8 mouse cellular contexts compared by ENCODE assay signal in the genomic region with DNA sequence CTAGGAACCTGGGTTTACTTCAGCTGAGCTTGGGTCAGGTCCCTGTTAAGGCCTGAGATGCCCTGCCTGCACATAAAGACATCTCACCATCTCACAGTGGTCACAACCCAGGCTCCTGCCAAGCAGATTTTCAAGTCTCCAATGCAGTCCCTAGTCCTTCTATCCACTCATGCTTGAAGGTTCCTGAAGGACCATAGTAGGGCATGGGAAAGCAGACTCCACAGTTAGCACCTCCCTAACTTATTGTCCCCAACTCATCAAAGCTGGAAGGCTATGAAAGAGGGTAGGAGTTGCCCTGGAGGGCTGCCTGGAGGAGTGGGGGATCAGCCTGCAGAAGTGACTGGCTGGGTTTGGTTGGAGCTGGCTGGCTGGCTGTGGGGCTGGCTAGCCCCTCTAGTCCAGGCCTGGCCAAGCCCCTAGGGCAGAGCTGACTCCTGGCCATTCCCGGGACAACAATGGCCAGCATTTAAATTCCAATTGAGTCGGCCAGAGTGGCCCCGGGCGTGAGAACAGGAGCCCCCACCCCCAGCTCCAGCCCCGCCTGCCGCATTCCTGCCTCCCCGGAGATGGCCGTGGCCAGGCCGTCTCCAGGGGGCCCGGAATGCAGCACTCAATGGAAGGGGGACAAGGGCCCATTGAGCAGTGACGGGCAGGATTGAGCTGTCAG. TPM values are rescaled to one million over a fixed set of nuclear protein-coding genes. Genes with fewer than 3 reads are reported as not detected.
DNase-seq lines count a peak whose midpoint lies in the region; ATAC-seq and TF ChIP-seq lines count a peak whose summit lies in the region.

No protein-coding gene starts in this region.

- H3K27ac ChIP-seq in heart, embryonic 14.5 days (replicated peaks in 1 of 2; ENCODE audit: control insufficient read depth in 1 of 2, insufficient read depth in 1 of 2, low read depth in 2 of 2, low read length in 2 of 2) = peak overlapping the region in 1 of 2 experiments; percentile 26; a peak in 1 of 4 replicates
- no peak overlapping the region for H3K27ac ChIP-seq in heart, adult 2 months
- H3K27ac ChIP-seq in limb, embryonic 14.5 days (replicated peaks; ENCODE audit: low read depth, low read length) = no peak overlapping the region

- intact Hi-C loops in heart, adult 2 months (cut with DNase I) = no loop called here

- no peaks in the 10 kb centered on the region for H3K79me2 ChIP-seq in heart, adult 2 months (replicated peaks; ENCODE audit: control insufficient read depth, insufficient read depth, low read length)

- no peak for ATAC-seq in heart, embryonic 14.5 days (ENCODE audit: insufficient number of reproducible peaks, insufficient read depth, low FRiP score, low read depth)
- no peak for ATAC-seq in limb, embryonic 14.5 days (ENCODE audit: low FRiP score, low read depth)

- H3K27me3 ChIP-seq in heart, embryonic 14.5 days (ENCODE audit: control insufficient read depth, insufficient read depth, low read length) = no peaks in the 10 kb centered on the region
- no peaks in the 10 kb centered on the region for H3K27me3 ChIP-seq in heart, adult 2 months (ENCODE audit: control insufficient read depth, insufficient read depth, low read length)
- H3K27me3 ChIP-seq in limb, embryonic 14.5 days (ENCODE audit: control insufficient read depth, insufficient read depth, low read length) = no peaks in the 10 kb centered on the region

- H3K9ac ChIP-seq in heart, embryonic 14.5 days (ENCODE audit: low read length) = no peak overlapping the region
- no peak overlapping the region for H3K9ac ChIP-seq in heart, adult 2 months (ENCODE audit: low read depth, low read length)
- H3K9ac ChIP-seq in limb, embryonic 14.5 days (ENCODE audit: low read depth, low read length, severe bottlenecking) = 0 out of 2 replicates have a peak overlapping the region, but pooled peaks have one; percentile 4

- WGBS in heart, embryonic 14.5 days = 7% methylated on average over 11 of the region's 11 CpGs
- 25% methylated on average over 11 of the region's 11 CpGs for WGBS in heart, adult 2 months
- 9% methylated on average over 8 of the region's 11 CpGs for WGBS in limb, embryonic 14.5 days

- H3K4me2 ChIP-seq in heart, embryonic 14.5 days (ENCODE audit: low read length) = peak overlapping the region; percentile 26
- H3K4me2 ChIP-seq in limb, embryonic 14.5 days (replicated peaks; ENCODE audit: low read depth, low read length, severe bottlenecking) = no peak overlapping the region

- H3K4me1 ChIP-seq in heart, embryonic 14.5 days (ENCODE audit: control insufficient read depth in 2 of 2, insufficient read depth in 2 of 2, low read length in 2 of 2) = peaks cover 27 to 32% of the 10 kb centered on the region in 2 experiments
- no peaks in the 10 kb centered on the region for H3K4me1 ChIP-seq in heart, adult 2 months (ENCODE audit: control insufficient read depth, insufficient read depth, low read length)
- H3K4me1 ChIP-seq in limb, embryonic 14.5 days (ENCODE audit: control insufficient read depth, insufficient read depth, low read length) = peaks cover 16% of the 10 kb centered on the region

- H3K4me3 ChIP-seq in heart, embryonic 14.5 days (ENCODE audit: control insufficient read depth in 1 of 2, insufficient read depth in 1 of 2, low read depth in 1 of 2, low read length in 2 of 2) = no peak overlapping the region
- no peak overlapping the region for H3K4me3 ChIP-seq in heart, adult 2 months
- H3K4me3 ChIP-seq in limb, embryonic 14.5 days (replicated peaks; ENCODE audit: low read length) = no peak overlapping the region

- H3K36me3 ChIP-seq in heart, embryonic 14.5 days (ENCODE audit: control insufficient read depth, insufficient read depth, low read length) = no peaks in the 10 kb centered on the region
- no peaks in the 10 kb centered on the region for H3K36me3 ChIP-seq in heart, adult 2 months (ENCODE audit: control insufficient read depth, insufficient read depth, low read length)
- no peaks in the 10 kb centered on the region for H3K36me3 ChIP-seq in limb, embryonic 14.5 days (ENCODE audit: control insufficient read depth, insufficient read depth, low read length)

- DNase-seq in heart, adult 2 months = no peak
- peak; percentile 92 for DNase-seq in brain, embryonic 14.5 days (ENCODE audit: low read depth)
- DNase-seq in frontal cortex, adult 2 months (ENCODE audit: extremely low spot score in 1 of 2, low spot score in 1 of 2) = peak; percentile 46 to 48
- no peak for DNase-seq in limb, embryonic 14.5 days (ENCODE audit: low spot score)
- peak; percentile 48 for DNase-seq in yolk sac, embryonic 10.5 days (ENCODE audit: low spot score)
- DNase-seq in gastrocnemius, adult 8-10 months (ENCODE audit: low spot score in 2 of 2) = no peak
- no peak for DNase-seq in kidney, adult 18-20 months

- H3K9me3 ChIP-seq in heart, embryonic 14.5 days (ENCODE audit: control insufficient read depth, low read length) = no peaks in the 10 kb centered on the region
- H3K9me3 ChIP-seq in limb, embryonic 14.5 days (ENCODE audit: control insufficient read depth, low read length) = no peaks in the 10 kb centered on the region

- no peak for TF ChIP-seq EP300 in heart, adult 2 months (IDR thresholded peaks at IDR 0.05; ENCODE audit: insufficient read depth, low read depth, low read length)

- TF ChIP-seq CTCF in heart, adult 2 months (IDR thresholded peaks at IDR 0.05) = no peak
- TF ChIP-seq CTCF in brain, embryonic 14.5 days (IDR thresholded peaks at IDR 0.05; ENCODE audit: borderline replicate concordance, extremely low read depth, insufficient read depth, insufficient read length) = no peak

- no peak for TF ChIP-seq POLR2A in heart, adult 2 months (IDR thresholded peaks at IDR 0.05; ENCODE audit: insufficient read depth, low read depth, low read length)
- TF ChIP-seq POLR2A in brain, embryonic 14.5 days (IDR thresholded peaks at IDR 0.05; ENCODE audit: borderline replicate concordance, extremely low read depth, insufficient read depth, insufficient read length, poor library complexity, severe bottlenecking) = no peak
- no peak for TF ChIP-seq POLR2A in limb, embryonic 14.5 days (IDR thresholded peaks at IDR 0.05; ENCODE audit: borderline replicate concordance, extremely low read depth, insufficient read depth, insufficient read length)

RNA-seq across cellular contexts. Expression of a gene that starts 16.4 kb away (rescaled TPM):
- polyA plus RNA-seq in heart, embryonic 14.5 days (2014; fragmentation: Nextera tagmentation; extraction: Ambion mirVana) = 2.7 and 3.1 TPM in 2 replicates
- 10 to 100 TPM in 1 of 2 experiments, 1 to 10 TPM in 1; 8.6 to 10.1 TPM for total RNA-seq in heart, adult 2 months (2021)
- polyA plus RNA-seq in heart, adult 2 months (2012; rRNA removed) = 15.1 and 15.4 TPM in 2 replicates
- polyA plus RNA-seq in brain, embryonic 14.5 days (2012; rRNA removed) = 86.0 and 123 TPM in 2 replicates
- 120 and 135 TPM in 2 replicates for polyA plus RNA-seq in frontal cortex, adult 2 months (2012; rRNA removed)
- 143 and 179 TPM in 2 replicates for polyA plus RNA-seq in limb, embryonic 14.5 days (2012; rRNA removed)
- polyA plus RNA-seq in limb, embryonic 14.5 days (2014; fragmentation: Nextera tagmentation; extraction: Ambion mirVana) = 27.5 and 32.9 TPM in 2 replicates
- 1 to 10 TPM; 1.6 to 4.7 (median 1.9) TPM for total RNA-seq in gastrocnemius, adult 8-10 months (2022)

RNA-seq across cellular contexts. Expression of a gene that starts 46.9 kb away (rescaled TPM):
- 35.4 and 38.3 TPM in 2 replicates for polyA plus RNA-seq in heart, embryonic 14.5 days (2014; fragmentation: Nextera tagmentation; extraction: Ambion mirVana)
- 10 to 100 TPM; 19.3 to 21.8 TPM for total RNA-seq in heart, adult 2 months (2021)
- 40.1 and 49.0 TPM in 2 replicates for polyA plus RNA-seq in heart, adult 2 months (2012; rRNA removed)
- polyA plus RNA-seq in brain, embryonic 14.5 days (2012; rRNA removed) = 27.8 and 40.9 TPM in 2 replicates
- 34.8 and 36.3 TPM in 2 replicates for polyA plus RNA-seq in frontal cortex, adult 2 months (2012; rRNA removed)
- polyA plus RNA-seq in limb, embryonic 14.5 days (2012; rRNA removed) = 49.9 and 68.5 TPM in 2 replicates
- polyA plus RNA-seq in limb, embryonic 14.5 days (2014; fragmentation: Nextera tagmentation; extraction: Ambion mirVana) = 44.9 and 49.3 TPM in 2 replicates
- 10 to 100 TPM in 2 of 4 experiments, 1 to 10 TPM in 2; 9.2 to 11.3 (median 10.1) TPM for total RNA-seq in gastrocnemius, adult 8-10 months (2022)

RNA-seq across cellular contexts. Expression of a gene that starts 47.1 kb away (rescaled TPM):
- polyA plus RNA-seq in heart, embryonic 14.5 days (2014; fragmentation: Nextera tagmentation; extraction: Ambion mirVana) = 105 and 117 TPM in 2 replicates
- total RNA-seq in heart, adult 2 months (2021) = 1 to 10 TPM; 1.4 to 3.1 TPM
- 1.8 and 2.6 TPM in 2 replicates for polyA plus RNA-seq in heart, adult 2 months (2012; rRNA removed)
- polyA plus RNA-seq in brain, embryonic 14.5 days (2012; rRNA removed) = 33.1 and 48.6 TPM in 2 replicates
- 8.4 and 9.1 TPM in 2 replicates for polyA plus RNA-seq in frontal cortex, adult 2 months (2012; rRNA removed)
- polyA plus RNA-seq in limb, embryonic 14.5 days (2012; rRNA removed) = 84.3 and 103 TPM in 2 replicates
- 147 and 154 TPM in 2 replicates for polyA plus RNA-seq in limb, embryonic 14.5 days (2014; fragmentation: Nextera tagmentation; extraction: Ambion mirVana)
- 1 to 10 TPM in 3 of 4 experiments, under 1 TPM in 1; 0.88 to 1.8 (median 1.2) TPM for total RNA-seq in gastrocnemius, adult 8-10 months (2022)

RNA-seq across cellular contexts. Expression of a gene that starts 52.7 kb away (rescaled TPM):
- 97.7 and 102 TPM in 2 replicates for polyA plus RNA-seq in heart, embryonic 14.5 days (2014; fragmentation: Nextera tagmentation; extraction: Ambion mirVana)
- 10 to 100 TPM; 10.6 to 12.7 TPM for total RNA-seq in heart, adult 2 months (2021)
- polyA plus RNA-seq in heart, adult 2 months (2012; rRNA removed) = 7.7 and 13.8 TPM in 2 replicates
- polyA plus RNA-seq in brain, embryonic 14.5 days (2012; rRNA removed) = 66.6 and 72.1 TPM in 2 replicates
- polyA plus RNA-seq in frontal cortex, adult 2 months (2012; rRNA removed) = 28.0 and 30.8 TPM in 2 replicates
- polyA plus RNA-seq in limb, embryonic 14.5 days (2012; rRNA removed) = 110 and 148 TPM in 2 replicates
- polyA plus RNA-seq in limb, embryonic 14.5 days (2014; fragmentation: Nextera tagmentation; extraction: Ambion mirVana) = 190 and 199 TPM in 2 replicates
- 1 to 10 TPM; 5.8 to 6.4 (median 6.0) TPM for total RNA-seq in gastrocnemius, adult 8-10 months (2022)

Comparison
In these comparisons a context has a peak if more than half of its experiments do, and no peak if none do; other contexts are left out.
1. DNase-seq: peak in brain, embryonic 14.5 days (single experiment), frontal cortex, adult 2 months (2 of 2) and yolk sac, embryonic 10.5 days (single experiment); none in heart, adult 2 months (0 of 2), limb, embryonic 14.5 days (single experiment), gastrocnemius, adult 8-10 months (0 of 2) and kidney, adult 18-20 months (single experiment).